Mouse (Mus musculus) lung, adult 2 months (tissue): Measurements from ENCODE around the gene Tcta. TPM values are rescaled to one million over a fixed set of nuclear protein-coding genes. Genes with fewer than 3 reads are reported as not detected.

ENCODE experiments used
- DNase-seq: peaks from one replicate; pipeline ENCODE4 v3.0.0; 2022
- H3K4me1 ChIP-seq: fragments of 200-500 bp; 2 replicates; pipeline ENCODE4 v1.6.1; 2011; ENCODE audit warnings: low read length; ENCODE audit not compliant: control insufficient read depth, insufficient read depth
- H3K4me3 ChIP-seq: fragments of 200-500 bp; replicated peaks from 2 replicates; pipeline ENCODE3; 2011; ENCODE audit warnings: low read depth, mild to moderate bottlenecking, control low read depth, low read length; ENCODE audit errors: extremely low read depth
- CTCF ChIP-seq: fragments of 200-500 bp; IDR thresholded peaks from 2 replicates; pipeline ENCODE4 v1.5.1; 2011; ENCODE audit warnings: mild to moderate bottlenecking, low read length, control low read depth; ENCODE audit not compliant: insufficient read depth
- POLR2A ChIP-seq: fragments of 200-500 bp; IDR thresholded peaks from 2 replicates; pipeline ENCODE4 v1.6.1; 2011; ENCODE audit warnings: low read depth, mild to moderate bottlenecking, control low read depth, low read length, borderline replicate concordance; ENCODE audit errors: extremely low read depth
- WGBS: fragments of 180-500 bp; shearing (Covaris S2); methylation state at CpG from one replicate; pipeline ENCODE4 v1.1.7; 2018; 5-methylcytosine and 5-hydroxymethylcytosine counted together
- polyA plus RNA-seq: library from polyadenylated mRNA; depleted of rRNA; stranded (reverse); fragments of >200 nt; gene quantifications from 2 replicates; pipeline ENCODE4 v1.2.3, GENCODE M21; 2012; rRNA removed

The Tcta gene
- polyA plus RNA-seq, result 64.1 and 75.8 TPM in 2 replicates

- Histone ChIP-seq H3K4me1 (peaks cover 14% of the 10 kb centered on the region), H3K4me3 (peak within 1 kb of the TSS; percentile 90)
- TF ChIP-seq POLR2A (peak; percentile 98), CTCF (no peak)
- DNase-seq, result peak; percentile 97
- WGBS, result under 1% methylated on average over 81 of the region's 81 CpGs
These were observed at the start of gene Tcta, which contains the start of gene Rhoa for GRCm38 (mm10) chr9:108305629-108306520. TSS of gene Tcta (minus strand) at chr9:108306160. TSS of gene Rhoa (plus strand) at chr9:108306129.

- DNase-seq, result no peak
- WGBS, result 95% methylated on average over 4 of the region's 4 CpGs
These were observed 43.8 kb upstream of the Tcta start for GRCm38 (mm10) chr9:108349727-108350126.

GRCm38 (mm10) chr9:108348290-108348680, 42.3 kb upstream of the Tcta start:
- Histone ChIP-seq H3K4me3 (peak overlapping the region; percentile 94), H3K4me1 (peaks cover 6% of the 10 kb centered on the region)
- 1% methylated on average over 14 of the region's 14 CpGs for WGBS
- no peak for DNase-seq
- no peak for TF ChIP-seq CTCF
- TF ChIP-seq POLR2A, result no peak

More at GRCm38 (mm10) chr9:108349727-108350126, 43.8 kb upstream of the Tcta start:
- Histone ChIP-seq H3K4me3 (no peak overlapping the region), H3K4me1 (peaks cover 6% of the 10 kb centered on the region)
- TF ChIP-seq POLR2A (no peak), CTCF (no peak)

GRCm38 (mm10) chr9:108347540-108348289, 41.8 kb upstream of the Tcta start, which contains the start of gene Usp4:
TSS of gene Usp4 (plus strand) at chr9:108347853.
- Histone ChIP-seq H3K4me1 (peaks cover 6% of the 10 kb centered on the region), H3K4me3 (peak within 1 kb of the TSS; percentile 94)
- peak; percentile 87 for DNase-seq
- TF ChIP-seq CTCF (no peak), POLR2A (peak; percentile 70)
- WGBS, result under 1% methylated on average over 69 of the region's 75 CpGs

GRCm38 (mm10) chr9:108347024-108347423, 41.1 kb upstream of the Tcta start:
- no peak for DNase-seq
- Histone ChIP-seq H3K4me1 (peaks cover 6% of the 10 kb centered on the region), H3K4me3 (peak overlapping the region; percentile 71)
- TF ChIP-seq POLR2A (no peak), CTCF (no peak)
- 2% methylated on average over 11 of the region's 11 CpGs for WGBS

- DNase-seq, result no peak
- TF ChIP-seq POLR2A (no peak), CTCF (no peak)
- Histone ChIP-seq H3K4me3 (no peak overlapping the region), H3K4me1 (peaks cover 15% of the 10 kb centered on the region)
- 89% methylated on average over 4 of the region's 4 CpGs for WGBS
These were observed 38.5 kb upstream of the Tcta start for GRCm38 (mm10) chr9:108344471-108344870.

- DNase-seq, result no peak
- 86% methylated on average over 1 of the region's 1 CpGs for WGBS
- TF ChIP-seq POLR2A, result no peak
- no peak for TF ChIP-seq CTCF
These were observed 37.9 kb upstream of the Tcta start for GRCm38 (mm10) chr9:108343835-108344234.

GRCm38 (mm10) chr9:108343331-108343730, 37.4 kb upstream of the Tcta start:
- TF ChIP-seq POLR2A, result no peak
- no peak for TF ChIP-seq CTCF
- DNase-seq, result no peak
- H3K4me3 ChIP-seq, result no peak overlapping the region
- peaks cover 13% of the 10 kb centered on the region for H3K4me1 ChIP-seq
- 60% methylated on average over 3 of the region's 3 CpGs for WGBS

More at GRCm38 (mm10) chr9:108343835-108344234, 37.9 kb upstream of the Tcta start:
- Histone ChIP-seq H3K4me1 (peaks cover 13% of the 10 kb centered on the region), H3K4me3 (no peak overlapping the region)

- no peak overlapping the region for H3K4me3 ChIP-seq
- peaks cover 14% of the 10 kb centered on the region for H3K4me1 ChIP-seq
- DNase-seq, result no peak
- WGBS, result 13% methylated on average over 5 of the region's 5 CpGs
- TF ChIP-seq CTCF (no peak), POLR2A (no peak)
These were observed 36.4 kb upstream of the Tcta start for GRCm38 (mm10) chr9:108342301-108342831.

- TF ChIP-seq CTCF (no peak), POLR2A (no peak)
- no peak overlapping the region for H3K4me3 ChIP-seq
- no peak for DNase-seq
- H3K4me1 ChIP-seq, result peaks cover 14% of the 10 kb centered on the region
These were observed 35.8 kb upstream of the Tcta start for GRCm38 (mm10) chr9:108341801-108342200.
